Mouse (Mus musculus): ENCODE data around the gene Rasgef1b.

The Rasgef1b gene

DNA sequence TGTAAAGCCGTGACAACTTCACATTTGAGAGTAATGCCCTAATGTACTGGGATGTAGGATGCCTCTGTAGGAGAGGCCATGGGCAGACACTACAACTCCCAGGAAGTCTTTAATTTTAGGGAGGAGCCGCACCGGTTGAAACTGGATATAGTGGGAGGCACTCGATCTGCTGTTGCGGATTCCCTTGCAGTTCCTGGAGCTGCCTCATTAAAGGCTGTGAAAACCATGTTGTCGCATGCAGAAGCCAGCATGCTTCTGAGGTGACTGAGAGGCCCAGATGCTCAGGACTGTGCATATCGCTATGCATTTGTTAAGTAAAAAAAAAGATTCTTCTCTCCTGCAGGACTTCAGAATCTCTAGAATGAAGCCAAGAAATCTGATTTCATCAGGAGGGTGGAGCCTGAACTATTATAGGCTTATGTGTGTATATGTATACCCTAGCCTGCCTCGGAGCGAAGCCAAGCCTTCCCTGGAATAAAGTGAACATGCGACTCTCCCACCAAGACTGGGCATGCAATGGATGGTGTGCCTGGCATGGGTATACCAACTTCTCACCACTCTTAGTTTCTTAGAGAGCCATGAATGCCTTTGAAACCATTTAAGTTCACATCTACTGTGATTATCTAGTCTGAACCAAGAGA is 130.3 kb downstream of the Rasgef1b start:
- DNase-seq, result peak; percentile 35

DNA sequence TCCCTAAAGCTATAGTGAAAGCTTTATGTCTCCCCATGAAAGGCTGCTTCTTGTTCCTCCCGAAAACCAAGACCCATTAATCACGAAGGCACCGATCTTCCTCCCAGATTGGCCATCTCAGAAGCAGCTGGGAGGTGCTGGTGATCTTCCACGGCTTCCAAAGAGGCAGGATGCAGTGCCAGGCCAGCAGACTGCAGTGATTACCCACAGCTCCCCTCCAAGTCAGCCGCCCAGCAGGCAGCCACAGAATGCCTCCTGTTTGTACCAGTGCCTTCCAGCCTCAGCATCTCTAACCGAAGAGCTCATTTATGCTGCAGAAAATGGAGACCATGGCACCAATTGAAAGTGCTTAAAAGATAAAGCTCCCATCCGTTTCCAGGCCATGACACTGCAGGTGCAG is 131.2 kb downstream of the Rasgef1b start:
- peak; percentile 11 for DNase-seq

DNA sequence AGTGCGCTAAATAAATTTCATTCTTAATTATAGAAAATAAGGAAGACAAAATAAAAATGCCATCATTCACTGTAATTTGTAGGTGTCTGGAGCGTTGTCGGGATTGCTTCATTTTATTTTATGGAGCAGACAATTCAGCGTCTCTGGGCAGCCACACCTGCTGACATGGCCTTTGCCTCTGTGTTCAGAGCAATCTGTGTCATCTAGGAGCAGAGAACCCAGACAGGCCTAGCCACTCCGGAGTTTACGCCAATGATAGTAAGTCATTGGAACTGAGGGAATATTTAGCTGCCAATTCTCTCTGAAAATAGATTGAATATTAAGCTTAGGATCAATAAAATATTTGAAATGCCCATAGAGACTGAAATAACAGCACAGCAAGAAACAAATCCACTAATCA is 137.5 kb downstream of the Rasgef1b start:
- DNase-seq, result no peak

DNA sequence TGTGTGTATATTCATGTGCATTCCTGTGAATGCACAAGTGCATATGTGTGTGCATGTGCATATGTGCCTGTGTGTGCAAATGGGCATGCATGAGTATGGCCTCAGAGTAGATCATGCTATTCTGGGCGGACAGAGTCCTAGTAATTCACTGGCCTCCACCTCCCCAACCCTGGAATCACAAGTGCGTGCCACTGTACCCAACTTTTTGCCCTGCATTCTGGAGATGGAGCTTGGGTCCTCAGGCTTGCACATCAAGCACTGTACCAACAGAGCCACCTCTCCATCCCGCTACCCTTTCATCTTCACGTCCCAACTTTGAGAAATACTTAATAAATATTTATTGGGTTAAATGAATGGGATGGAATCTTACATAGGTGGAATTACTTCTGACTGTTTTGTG is 138.3 kb downstream of the Rasgef1b start:
- DNase-seq, result no peak

DNA sequence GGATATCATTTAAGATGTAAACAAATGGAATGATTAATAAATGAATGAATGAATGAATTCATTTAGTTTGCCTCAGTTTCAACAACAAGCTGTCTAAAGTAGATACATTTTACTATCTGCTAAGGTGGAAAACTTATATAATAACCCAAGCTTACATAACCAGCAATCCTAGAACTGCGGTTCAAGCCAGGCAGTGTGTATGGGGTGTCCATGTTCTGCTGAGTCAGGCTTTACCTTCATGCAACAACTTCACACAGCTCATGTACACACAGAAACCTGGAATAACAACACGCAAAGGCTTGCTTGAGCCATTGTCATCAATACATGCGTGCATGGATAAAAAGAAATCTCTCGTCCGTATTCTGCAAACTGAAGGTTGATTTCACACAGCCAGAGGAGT is 140.9 kb downstream of the Rasgef1b start:
- DNase-seq, result no peak

DNA sequence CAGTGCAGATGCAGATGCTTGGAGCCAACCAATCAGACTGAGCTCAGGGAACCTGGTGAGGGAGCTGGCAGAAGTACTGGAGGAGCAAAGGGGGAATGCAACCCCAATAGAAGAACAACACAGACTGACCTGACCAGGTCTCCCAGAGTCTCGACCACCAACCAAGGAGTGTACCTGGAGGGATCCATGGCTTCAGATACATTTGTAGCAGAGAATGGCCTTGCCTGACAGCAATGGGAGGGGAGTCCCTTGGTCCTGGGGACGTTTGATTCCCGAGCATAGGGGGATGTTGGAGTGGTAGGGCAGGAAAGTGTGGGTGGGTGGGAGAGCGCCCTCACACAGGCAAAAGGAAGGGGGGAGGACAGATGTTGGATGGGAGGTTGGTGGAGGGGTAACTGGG is 141.3 kb downstream of the Rasgef1b start:
- no peak for DNase-seq

DNA sequence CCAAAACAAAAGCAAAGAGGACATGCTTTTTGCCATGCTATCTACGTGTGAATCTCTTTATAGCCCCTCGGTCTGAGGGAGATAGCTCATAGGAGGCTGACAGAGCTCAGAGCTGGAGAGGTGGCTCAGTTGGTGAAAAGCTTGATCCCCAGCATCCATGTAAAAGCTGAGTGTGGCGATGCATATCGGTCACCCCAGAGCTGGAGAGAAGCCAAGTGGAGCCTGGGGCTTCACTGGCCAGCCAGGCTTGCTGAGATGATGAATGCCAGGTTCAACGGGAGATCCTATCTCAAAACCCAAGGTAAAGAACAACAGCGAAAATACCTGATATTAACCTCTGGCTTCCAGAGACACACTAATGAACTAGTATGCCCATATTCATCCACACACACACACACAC is 142.6 kb downstream of the Rasgef1b start:
- no peak for DNase-seq

DNA sequence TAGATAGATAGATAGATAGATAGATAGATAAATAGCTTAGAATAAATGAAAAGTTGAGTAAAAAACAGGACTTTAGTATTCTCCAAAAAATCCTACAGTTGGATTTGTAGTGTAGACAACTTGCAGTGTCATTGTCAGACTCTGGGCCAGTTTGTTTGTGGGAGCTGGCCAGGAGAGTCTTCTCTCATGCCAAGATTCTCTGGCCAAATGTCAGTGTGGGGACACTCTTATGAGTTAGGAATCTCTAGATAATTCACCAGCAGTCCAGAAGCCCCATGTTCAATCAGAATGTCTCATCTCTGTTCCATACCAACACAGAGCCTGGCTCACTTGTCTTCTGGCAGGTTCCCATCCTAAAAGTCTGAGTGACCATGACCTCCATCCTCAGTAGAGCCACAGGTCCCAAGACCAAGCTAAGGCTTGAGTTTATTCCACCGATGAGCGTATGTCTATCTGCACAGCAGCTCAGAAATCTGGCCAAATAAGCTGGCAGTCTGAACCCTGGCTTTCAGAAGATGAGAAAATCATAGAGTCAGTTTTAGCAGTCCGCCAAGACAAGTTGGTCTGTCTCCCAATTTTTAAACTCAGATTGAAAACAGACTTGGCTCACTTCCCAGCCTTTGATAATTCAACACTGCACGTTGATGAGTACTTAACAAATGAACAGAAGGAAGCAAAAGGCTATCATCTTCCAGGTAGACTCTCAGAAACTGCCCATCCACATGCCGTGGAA is 143.5 kb downstream of the Rasgef1b start:
- no peak for DNase-seq

DNA sequence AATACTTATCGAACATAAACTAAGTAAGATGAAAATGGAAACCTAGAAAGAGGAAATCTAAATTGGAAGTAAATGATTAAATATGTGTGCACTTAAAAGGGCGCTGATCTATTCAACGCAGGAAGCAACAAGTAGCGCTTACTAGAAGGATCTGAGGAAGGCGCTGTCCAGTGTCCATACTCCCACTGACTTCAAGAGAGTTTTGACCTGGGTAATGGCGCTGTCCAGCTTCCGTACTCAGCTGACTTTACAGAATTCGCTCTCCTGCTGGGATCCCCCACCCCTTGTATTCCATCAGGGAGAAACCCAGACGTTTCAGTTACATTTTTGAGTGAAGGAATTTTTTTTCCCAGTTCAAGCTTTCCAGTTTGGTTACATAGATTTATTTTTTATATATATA is 144.6 kb downstream of the Rasgef1b start:
- no peak for DNase-seq

DNA sequence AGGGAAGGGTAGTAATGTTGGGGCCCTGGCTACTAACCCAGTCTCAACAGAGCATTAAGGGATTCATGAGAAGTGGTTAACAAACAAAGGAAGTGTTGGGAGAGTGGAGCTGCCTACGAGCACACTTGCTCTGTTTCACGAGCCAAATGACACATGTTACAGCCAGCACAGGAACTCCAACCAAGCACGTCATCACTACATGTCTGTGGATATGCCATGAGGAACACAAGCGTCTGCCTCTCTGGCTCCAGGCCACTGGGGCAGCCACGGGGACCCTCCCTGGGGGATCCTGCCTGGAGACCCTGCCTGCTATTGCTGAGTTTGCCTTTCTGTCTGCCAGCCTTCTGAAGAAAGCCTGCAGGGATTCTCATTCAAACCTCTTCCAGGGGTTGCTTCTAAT is 146.8 kb downstream of the Rasgef1b start:
- no peak for DNase-seq

DNA sequence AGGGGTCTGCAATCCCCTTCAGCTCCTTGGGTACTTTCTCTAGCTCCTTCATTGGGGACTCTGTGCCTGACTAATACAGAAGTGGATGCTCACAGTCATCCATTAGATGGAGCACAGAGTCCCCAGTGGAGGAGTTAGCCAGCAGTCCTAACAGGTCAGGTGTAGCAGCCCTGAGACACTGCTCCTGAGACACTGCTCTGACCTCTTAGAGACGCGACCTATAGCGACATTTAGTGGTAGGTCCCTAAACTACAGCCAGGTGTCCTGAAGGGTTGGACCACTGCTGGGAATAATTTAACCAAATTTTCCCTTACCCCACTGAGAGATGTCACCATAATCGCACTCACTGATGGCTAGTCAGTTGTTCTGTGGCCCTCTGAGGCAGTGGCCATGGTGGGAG is 150.2 kb downstream of the Rasgef1b start:
- peak; percentile 79 for DNase-seq

DNA sequence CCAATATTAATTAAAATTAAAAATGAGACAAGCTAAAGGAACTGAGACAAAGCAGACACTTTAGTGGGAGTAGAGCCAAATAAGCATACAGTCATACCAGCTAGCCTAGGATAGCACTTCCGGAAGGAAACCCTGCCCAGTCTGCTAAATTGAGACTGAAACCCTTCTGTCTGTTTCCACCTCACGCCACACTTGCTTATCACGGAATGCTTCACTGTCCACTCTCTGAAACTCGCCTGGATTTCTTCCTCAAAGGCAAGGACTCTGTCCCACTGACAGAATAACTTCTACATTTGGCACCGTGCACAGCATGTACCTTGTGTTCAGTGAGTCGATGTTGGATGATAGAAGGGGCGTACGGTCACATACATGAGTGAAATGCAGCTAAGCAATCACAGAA is 153.0 kb downstream of the Rasgef1b start:
- no peak for DNase-seq

DNA sequence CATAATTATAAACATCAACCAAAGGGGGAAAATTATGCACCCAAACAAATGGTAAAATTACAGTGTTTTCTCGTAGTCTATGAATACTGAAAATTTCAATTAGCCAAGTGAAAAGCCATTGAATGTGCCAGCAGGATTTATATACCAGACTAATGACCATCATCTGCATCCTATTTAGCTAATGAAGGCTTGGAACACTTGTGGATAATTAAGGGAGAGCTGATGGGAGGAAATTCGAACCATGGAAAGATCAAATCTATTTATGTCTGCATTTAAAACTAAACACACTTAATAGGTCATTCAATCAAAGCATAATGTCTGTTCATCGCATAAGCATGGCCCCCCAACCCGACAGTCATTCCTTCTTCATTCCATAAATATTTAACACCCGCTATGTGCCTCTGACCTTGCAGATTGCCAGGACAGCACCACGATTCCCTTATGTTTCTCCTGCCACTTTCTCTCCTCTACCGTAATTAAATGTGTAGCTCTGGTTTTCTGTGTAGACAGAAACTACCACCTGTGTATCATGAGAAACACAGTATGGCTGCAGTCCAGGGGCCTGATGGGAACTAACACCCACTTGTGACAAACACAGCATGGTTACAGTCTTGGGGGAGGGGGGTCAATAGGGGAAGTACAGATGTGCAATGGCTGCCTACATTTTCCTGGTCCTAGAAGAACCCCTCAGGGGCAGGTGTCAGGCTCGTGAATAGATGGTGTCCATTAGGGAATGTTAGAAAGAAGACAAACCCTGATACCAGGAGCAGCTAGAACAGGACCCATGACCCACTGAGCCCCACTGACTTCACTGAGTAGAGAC is 164.2 kb downstream of the Rasgef1b start:
- no peak for DNase-seq

DNA sequence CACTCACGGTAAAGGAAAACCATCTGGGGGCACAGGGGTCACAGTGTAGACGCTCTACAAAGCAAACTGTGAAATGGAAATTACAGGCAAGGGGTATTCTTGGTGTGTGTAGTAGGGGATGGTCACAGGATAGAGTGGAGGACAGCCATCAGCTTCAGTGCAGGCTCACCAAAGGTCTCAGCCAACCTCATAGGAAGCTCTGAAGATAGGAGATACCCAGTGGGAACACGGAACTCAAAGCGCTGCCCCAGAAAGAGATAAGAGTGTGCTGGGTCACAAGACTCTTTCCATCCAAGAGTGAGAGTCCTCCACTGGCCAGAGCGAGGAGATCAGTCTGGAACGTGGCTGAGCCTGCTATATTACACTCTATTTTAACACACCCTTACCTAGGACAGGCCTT is 166.8 kb downstream of the Rasgef1b start:
- no peak for DNase-seq

DNA sequence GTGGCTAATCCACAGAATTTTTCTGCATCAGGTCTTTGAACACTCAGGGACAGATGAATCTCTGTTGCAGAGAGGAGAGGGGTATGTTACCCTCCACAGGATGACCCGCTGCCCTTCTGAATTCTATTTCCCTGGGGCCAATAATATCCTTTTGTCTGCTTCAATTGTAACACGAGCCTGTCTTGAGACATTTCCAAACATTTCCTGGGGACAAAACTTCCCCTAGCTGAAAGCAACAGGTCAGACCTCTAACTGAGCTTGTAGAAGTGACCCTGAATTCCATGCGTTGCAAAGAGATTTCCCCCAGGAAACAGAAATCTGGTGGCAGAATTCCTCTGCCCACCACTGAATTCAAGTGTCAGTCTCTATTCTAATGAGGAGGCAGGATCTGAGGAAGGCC is 169.1 kb downstream of the Rasgef1b start:
- DNase-seq, result peak; percentile 58

DNA sequence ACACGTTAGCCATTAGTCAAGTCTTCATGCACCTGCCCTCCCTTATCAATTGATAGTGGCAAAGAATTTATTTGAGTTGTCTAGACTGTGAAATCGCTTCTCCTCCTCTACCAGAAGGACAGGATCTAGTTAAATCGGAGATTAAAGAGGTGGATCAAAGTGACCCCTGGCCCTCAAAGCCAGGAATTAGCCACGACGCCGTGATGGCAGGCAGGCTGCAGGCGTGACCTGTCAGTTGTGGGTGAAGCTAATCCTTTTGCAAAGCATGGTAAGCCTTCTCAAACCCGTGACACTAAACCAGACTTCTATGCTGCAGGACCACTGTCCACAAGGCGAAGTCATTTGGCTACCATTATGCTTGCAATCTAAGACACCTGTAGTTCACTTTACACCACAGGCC is 170.6 kb downstream of the Rasgef1b start:
- no peak for DNase-seq

DNA sequence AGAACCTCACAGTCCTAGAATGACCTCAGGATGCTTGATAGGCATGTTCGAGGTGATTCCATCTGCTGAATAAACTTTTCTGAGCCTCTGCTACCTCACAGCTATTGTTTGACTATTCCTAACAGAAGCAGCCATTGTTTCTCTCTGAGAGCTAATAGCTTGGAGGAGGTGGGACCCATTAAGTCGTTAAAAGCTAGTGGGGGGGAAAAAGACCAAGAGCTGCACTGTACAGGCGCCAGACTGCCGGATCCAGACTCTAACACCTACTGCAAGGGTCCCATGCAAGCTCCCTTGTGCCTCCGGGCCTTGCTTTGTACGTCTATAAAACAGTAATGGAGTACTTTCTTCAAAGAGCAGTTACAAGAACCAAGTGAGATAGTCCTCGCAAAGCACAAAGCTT is 176.2 kb downstream of the Rasgef1b start:
- peak; percentile 39 for DNase-seq

DNA sequence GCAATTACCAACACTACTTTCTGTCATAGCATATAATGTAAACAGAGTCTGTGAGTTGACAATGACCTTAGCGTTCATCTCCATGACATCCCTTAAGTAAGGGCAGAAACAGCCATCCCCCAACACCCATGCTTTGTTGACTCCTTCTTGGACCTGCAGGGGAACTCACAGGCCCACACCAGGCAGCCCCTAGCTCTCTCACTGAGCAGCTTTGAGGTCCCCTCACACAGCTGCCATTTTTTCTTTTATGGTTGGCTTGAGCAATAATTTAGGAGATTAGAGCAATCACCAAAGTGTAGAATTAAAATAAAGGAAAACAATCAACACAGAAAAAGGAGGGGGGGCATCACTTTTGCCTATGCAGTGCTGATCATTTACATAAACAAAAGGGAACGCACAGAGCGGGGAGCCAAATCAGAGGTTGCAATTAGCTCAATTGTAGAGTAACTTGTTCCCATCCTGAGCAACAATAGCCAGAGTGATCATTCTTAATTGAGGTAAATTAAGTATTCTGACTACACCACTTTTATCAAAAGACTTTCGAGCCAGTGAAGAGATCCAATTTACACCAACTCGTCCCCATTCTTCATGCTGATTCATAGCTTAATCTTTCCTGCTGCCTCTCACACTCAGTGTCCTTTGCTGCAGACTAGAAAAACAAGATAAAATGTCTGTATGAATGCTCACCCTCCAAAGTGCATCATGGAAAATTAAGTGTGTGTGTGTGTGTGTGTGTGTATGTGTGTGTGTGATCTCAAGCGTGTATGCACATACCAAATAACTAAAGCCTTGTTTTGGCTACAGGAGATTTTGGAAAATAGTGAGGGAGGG is 184.0 kb downstream of the Rasgef1b start:
- DNase-seq, result no peak

DNA sequence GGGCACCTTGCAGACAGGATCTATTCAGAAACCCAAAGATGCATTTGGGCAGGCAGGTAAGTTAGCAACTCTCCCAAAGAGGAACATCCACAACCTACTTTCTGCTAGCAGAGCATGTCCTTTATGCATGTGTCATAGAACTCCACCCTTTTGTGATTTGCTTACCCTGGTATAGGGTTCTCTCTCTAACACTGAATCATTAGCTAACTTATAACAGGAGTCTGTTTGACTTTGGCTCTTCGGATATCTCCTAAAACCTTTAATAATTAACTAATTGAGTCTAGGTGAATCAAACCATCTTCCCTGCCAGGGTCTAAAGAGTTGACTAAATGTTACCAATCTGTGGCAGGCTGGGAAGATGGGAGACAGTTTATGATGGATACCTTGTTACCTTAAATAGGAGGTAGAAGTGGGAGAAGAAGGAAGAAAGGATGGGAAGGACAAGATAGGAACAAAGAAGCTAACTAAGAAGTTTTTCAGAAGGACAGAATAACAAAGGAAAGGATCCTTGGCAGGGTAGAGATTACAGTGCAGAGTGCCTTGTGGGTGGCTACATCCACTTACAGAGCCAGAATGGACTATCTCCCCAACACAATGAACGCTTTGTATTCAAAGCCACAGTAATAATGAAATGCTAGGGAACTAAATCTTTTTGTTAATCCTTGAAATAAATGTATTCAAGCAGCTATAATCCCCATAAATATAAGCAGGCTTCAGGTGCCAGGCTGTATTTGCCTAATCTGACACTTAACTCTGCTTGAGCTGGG is 186.7 kb downstream of the Rasgef1b start:
- no peak for DNase-seq

DNA sequence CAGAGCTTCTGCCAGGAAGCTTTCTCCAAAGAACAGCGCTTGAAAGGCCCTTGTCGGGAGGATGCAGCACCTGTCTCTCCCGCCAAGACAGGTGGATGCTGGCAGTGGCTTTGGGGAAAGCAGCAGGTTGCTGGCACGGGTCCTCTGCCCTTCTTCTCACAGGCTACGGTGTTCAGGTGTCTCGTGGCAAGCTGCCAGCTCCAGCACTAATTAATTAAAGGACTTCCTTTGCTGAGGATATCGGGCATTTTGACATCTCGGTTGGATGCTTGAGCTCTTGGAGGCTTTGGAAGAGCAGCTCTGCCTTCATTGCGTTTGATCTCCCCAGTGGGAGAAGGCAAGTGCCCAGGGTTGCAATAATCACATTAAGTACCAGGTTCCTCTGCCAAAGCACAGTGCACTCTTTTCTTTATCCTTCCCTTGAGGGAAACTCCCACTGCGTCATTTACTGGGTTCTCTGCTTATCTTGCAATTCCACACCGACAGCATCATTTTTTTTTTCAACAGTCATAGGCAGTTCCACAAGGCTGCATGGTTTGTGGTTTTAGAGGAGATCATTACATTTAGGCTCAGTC is 187.5 kb downstream of the Rasgef1b start:
- DNase-seq, result no peak

DNA sequence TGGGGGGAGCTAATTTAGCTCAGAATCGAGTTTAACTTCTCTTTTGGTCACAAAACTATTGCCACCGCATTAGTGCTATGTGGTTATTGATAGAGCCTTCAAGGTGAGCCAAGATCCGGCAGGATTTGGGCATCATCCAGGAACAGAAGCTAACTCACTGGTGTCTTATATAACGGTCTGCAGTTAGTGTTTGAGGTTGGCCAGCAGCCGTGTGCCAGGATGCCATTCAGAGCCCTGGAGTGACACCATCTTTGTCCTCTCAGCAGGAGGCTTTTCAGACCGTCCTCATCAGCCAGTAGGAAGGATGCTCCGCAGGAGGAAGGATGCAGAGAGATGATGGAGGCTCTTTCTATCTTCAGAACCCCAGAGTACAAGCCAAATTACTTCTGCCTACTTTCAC is 195.4 kb downstream of the Rasgef1b start:
- no peak for DNase-seq

DNA sequence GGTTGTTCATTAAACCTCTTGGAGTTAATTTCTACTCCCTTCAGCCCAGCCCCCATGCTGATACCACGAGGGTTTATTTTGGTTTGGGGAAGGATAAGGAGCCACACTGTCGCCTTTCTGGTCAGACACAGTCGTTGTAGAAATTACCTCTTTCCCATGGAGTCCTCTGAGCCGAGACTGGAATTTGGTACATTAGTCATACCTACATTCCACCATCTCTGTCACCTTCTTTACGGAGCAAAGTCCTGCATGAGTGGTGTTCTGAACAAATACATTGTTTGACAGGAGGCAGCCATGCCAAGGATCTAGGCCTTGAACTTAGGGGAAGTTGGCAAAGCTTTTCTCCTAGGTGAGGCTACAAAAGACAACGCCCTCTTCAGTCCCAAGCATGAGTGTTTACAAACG is 202.1 kb downstream of the Rasgef1b start:
- no peak for DNase-seq

All from embryo, embryonic 11 days (tissue).